Mouse (Mus musculus) cerebellum, adult 2 months (tissue): ENCODE results near the gene Met.

ENCODE experiments used
- CTCF ChIP-seq: fragments of 200-500 bp; IDR thresholded peaks from 2 replicates; pipeline ENCODE4 v1.5.1; 2011; ENCODE audit warnings: low read depth, mild to moderate bottlenecking, control low read depth, low read length, moderate library complexity, borderline replicate concordance; ENCODE audit not compliant: insufficient read depth
- POLR2A ChIP-seq: fragments of 200-500 bp; IDR thresholded peaks from 2 replicates; pipeline ENCODE4 v1.6.1; 2011; ENCODE audit warnings: low read length, control low read depth, borderline replicate concordance; ENCODE audit not compliant: insufficient read depth

DNA sequence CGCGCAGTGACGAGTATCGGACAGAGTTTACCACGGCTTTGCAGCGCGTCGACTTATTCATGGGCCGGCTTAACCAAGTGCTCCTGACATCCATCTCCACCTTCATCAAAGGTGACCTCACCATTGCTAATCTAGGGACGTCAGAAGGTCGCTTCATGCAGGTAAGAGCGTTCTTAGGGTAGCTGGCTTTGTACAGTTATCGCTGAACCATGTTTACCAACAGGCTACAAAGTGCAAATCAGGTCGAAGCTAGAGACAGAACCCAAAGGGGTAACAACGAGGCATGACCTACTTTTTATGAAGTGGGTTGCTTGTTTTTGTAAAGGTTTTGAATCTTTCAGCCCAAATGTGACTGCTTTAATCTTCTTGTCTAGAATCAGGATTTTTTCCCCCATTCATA, 49.8 kb downstream of the Met start:
- TF ChIP-seq CTCF (no peak), POLR2A (no peak)
